Mouse (Mus musculus) G1E (cell line): Measurements from ENCODE around the gene Olfr279. TPM values are rescaled to one million over a fixed set of nuclear protein-coding genes. Genes with fewer than 3 reads are reported as not detected.

ENCODE experiments used
- ATAC-seq: 2 replicates; pipeline ENCODE4 v1.8.0; 2016; ENCODE audit warnings: mild to moderate bottlenecking; ENCODE audit not compliant: insufficient number of reproducible peaks, poor library complexity, low FRiP score, severe bottlenecking; ENCODE audit errors: extremely low read depth
- DNase-seq: peaks from one replicate; pipeline ENCODE4 v3.0.0; 2012; ENCODE audit warnings: low spot score
- H3K27me3 ChIP-seq: 2 replicates; pipeline ENCODE4 v1.6.1; 2012; ENCODE audit warnings: mild to moderate bottlenecking, low read length, inconsistent platforms; ENCODE audit not compliant: insufficient read depth
- H3K36me3 ChIP-seq: replicated peaks from 2 replicates; pipeline ENCODE3; 2012; ENCODE audit warnings: mild to moderate bottlenecking, inconsistent platforms
- H3K4me1 ChIP-seq: 2 replicates; pipeline ENCODE4 v1.6.1; 2012; ENCODE audit warnings: low read depth, low read length, inconsistent platforms, mixed read lengths; ENCODE audit not compliant: insufficient read depth
- H3K4me3 ChIP-seq: 2 replicates; pipeline ENCODE4 v1.5.1; 2012; ENCODE audit warnings: low read depth, mild to moderate bottlenecking, inconsistent platforms, low read length, moderate library complexity, mixed read lengths
- H3K9me3 ChIP-seq: replicated peaks from 2 replicates; pipeline ENCODE4 v1.6.1; 2012; ENCODE audit warnings: inconsistent platforms
- CTCF ChIP-seq: IDR thresholded peaks from 2 replicates; pipeline ENCODE4 v1.5.1; 2012; ENCODE audit warnings: low read depth, low read length, inconsistent platforms, mixed read lengths
- GATA1 ChIP-seq: IDR thresholded peaks from 2 replicates; pipeline ENCODE4 v1.6.1; 2012; ENCODE audit warnings: borderline replicate concordance, low read length, inconsistent platforms, mixed read lengths
- GATA2 ChIP-seq: IDR thresholded peaks from 2 replicates; pipeline ENCODE4 v1.6.1; 2012; ENCODE audit warnings: low read depth, low read length, inconsistent platforms, borderline replicate concordance
- POLR2AphosphoS5 ChIP-seq: IDR thresholded peaks from 2 replicates; pipeline ENCODE4 v1.6.1; 2012; ENCODE audit warnings: low read depth, low read length, inconsistent platforms; ENCODE audit not compliant: insufficient replicate concordance
- TAL1 ChIP-seq: conservative IDR thresholded peaks from 2 replicates; pipeline ENCODE4 v1.6.1; 2012; ENCODE audit warnings: low read depth, low read length, inconsistent platforms, mixed read lengths
- polyA plus RNA-seq: library from polyadenylated mRNA; stranded (reverse); fragments of >175 nt; gene quantifications from 2 replicates; pipeline ENCODE4 v1.2.3, GENCODE M21; 2012
- total RNA-seq, 2 experiments: library from RNA; stranded (forward) in 1 of 2; stranded (reverse) in 1 of 2; fragments of 200-1000 nt in 1 of 2; fragments of >200 nt in 1 of 2; fragmentation: Nextera tagmentation in 1 of 2; gene quantifications; 2 replicates each; pipeline ENCODE4 v1.2.3; 2014 to 2017

The Olfr279 gene
- total and polyA plus RNA-seq, 3 experiments, result 0.11 TPM; not detected in 2

GRCm38 (mm10) chr15:98543341-98543740 lies 51.1 kb downstream of the Olfr279 start:
- Histone ChIP-seq H3K4me3 (no peak overlapping the region), H3K4me1 (peaks cover 30% of the 10 kb centered on the region), H3K36me3 (peaks cover 97% of the 10 kb centered on the region), H3K27me3 (no peaks in the 10 kb centered on the region), H3K9me3 (no peaks in the 10 kb centered on the region)
- TF ChIP-seq CTCF (no peak), GATA2 (no peak), GATA1 (no peak), POLR2AphosphoS5 (no peak), TAL1 (no peak)
- ATAC-seq (no peak), DNase-seq (no peak)

DNA sequence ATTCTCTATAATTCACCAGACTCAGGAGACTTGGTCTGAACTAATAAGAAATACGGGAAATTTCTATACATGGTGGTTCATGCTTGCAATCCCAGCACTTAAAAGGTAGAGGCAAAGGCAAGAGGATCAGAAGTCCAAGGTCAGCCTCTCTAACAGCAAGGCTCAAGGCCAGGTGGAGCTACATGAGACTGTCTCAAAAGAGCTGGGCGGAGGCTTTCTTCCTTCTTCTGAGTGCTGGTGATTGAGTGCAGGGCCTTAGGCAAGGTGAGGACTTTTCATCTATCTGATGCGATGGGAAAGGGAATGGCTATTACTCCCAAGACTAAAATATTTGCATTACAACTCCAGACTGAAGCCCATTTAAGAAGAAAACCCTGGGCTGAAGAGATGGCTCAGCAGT lies 52.9 kb downstream of the Olfr279 start:
- no peaks in the 10 kb centered on the region for H3K9me3 ChIP-seq
- H3K4me3 ChIP-seq, result no peak overlapping the region
- DNase-seq, result no peak
- ATAC-seq, result no peak
- no peaks in the 10 kb centered on the region for H3K27me3 ChIP-seq
- TF ChIP-seq TAL1 (no peak), GATA2 (no peak), POLR2AphosphoS5 (no peak), CTCF (no peak), GATA1 (no peak)
- H3K4me1 ChIP-seq, result peaks cover 30% of the 10 kb centered on the region
- peaks cover 96% of the 10 kb centered on the region for H3K36me3 ChIP-seq

- DNase-seq (no peak), ATAC-seq (no peak)
- TF ChIP-seq POLR2AphosphoS5 (no peak), TAL1 (no peak), CTCF (no peak), GATA2 (no peak), GATA1 (no peak)
- Histone ChIP-seq H3K4me1 (peaks cover 25% of the 10 kb centered on the region), H3K4me3 (no peak overlapping the region), H3K9me3 (no peaks in the 10 kb centered on the region), H3K36me3 (peaks cover 96% of the 10 kb centered on the region), H3K27me3 (no peaks in the 10 kb centered on the region)
Measured at GRCm38 (mm10) chr15:98546843-98547242, 54.6 kb downstream of the Olfr279 start.

Other genes with a start within 250 kb of the Olfr279 start
- gene H1fnt, start 235.1 kb upstream of the Olfr279 start, total RNA-seq (2014; fragmentation: Nextera tagmentation), result not detected in 2 replicates
- gene H1fnt, start 235.1 kb upstream of the Olfr279 start, total RNA-seq (2017), result not detected in 2 replicates
- gene H1fnt, start 235.1 kb upstream of the Olfr279 start, polyA plus RNA-seq, result not detected in 2 replicates
- not detected in 2 replicates for gene Zfp641, start 196.2 kb upstream of the Olfr279 start, total RNA-seq (2014; fragmentation: Nextera tagmentation)
- 0.05 TPM in 1 of 2 replicates, not detected in the other for gene Zfp641, start 196.2 kb upstream of the Olfr279 start, total RNA-seq (2017)
- not detected in 2 replicates for gene Zfp641, start 196.2 kb upstream of the Olfr279 start, polyA plus RNA-seq
- gene Olfr285, start 175.0 kb upstream of the Olfr279 start, total RNA-seq (2014; fragmentation: Nextera tagmentation), result not detected in 2 replicates
- 0.05 and 0.06 TPM in 2 replicates for gene Olfr285, start 175.0 kb upstream of the Olfr279 start, total RNA-seq (2017)
- not detected in 2 replicates for gene Olfr285, start 175.0 kb upstream of the Olfr279 start, polyA plus RNA-seq
- not detected in 2 replicates for gene Olfr284, start 151.4 kb upstream of the Olfr279 start, total RNA-seq (2014; fragmentation: Nextera tagmentation)
- not detected in 2 replicates for gene Olfr284, start 151.4 kb upstream of the Olfr279 start, total RNA-seq (2017)
- gene Olfr284, start 151.4 kb upstream of the Olfr279 start, polyA plus RNA-seq, result not detected in 2 replicates
- not detected in 2 replicates for gene Olfr283, start 111.5 kb upstream of the Olfr279 start, total RNA-seq (2014; fragmentation: Nextera tagmentation)
- gene Olfr283, start 111.5 kb upstream of the Olfr279 start, total RNA-seq (2017), result not detected in 2 replicates
- not detected in 2 replicates for gene Olfr283, start 111.5 kb upstream of the Olfr279 start, polyA plus RNA-seq
- gene Olfr282, start 61.2 kb upstream of the Olfr279 start, total RNA-seq (2014; fragmentation: Nextera tagmentation), result not detected in 2 replicates
- gene Olfr282, start 61.2 kb upstream of the Olfr279 start, total RNA-seq (2017), result 0.12 TPM in 1 of 2 replicates, not detected in the other
- gene Olfr282, start 61.2 kb upstream of the Olfr279 start, polyA plus RNA-seq, result not detected in 2 replicates
- gene Olfr281, start 39.8 kb upstream of the Olfr279 start, total RNA-seq (2014; fragmentation: Nextera tagmentation), result not detected in 2 replicates
- gene Olfr281, start 39.8 kb upstream of the Olfr279 start, total RNA-seq (2017), result 0.11 and 0.17 TPM in 2 replicates
- gene Olfr281, start 39.8 kb upstream of the Olfr279 start, polyA plus RNA-seq, result not detected in 2 replicates
- gene OR5BS1P, start 22.5 kb upstream of the Olfr279 start, total RNA-seq (2014; fragmentation: Nextera tagmentation), result not detected in 2 replicates
- 0.06 and 0.11 TPM in 2 replicates for gene OR5BS1P, start 22.5 kb upstream of the Olfr279 start, total RNA-seq (2017)
- not detected in 2 replicates for gene OR5BS1P, start 22.5 kb upstream of the Olfr279 start, polyA plus RNA-seq
- gene Lalba, start 9.7 kb upstream of the Olfr279 start, total RNA-seq (2014; fragmentation: Nextera tagmentation), result not detected in 2 replicates
- gene Lalba, start 9.7 kb upstream of the Olfr279 start, total RNA-seq (2017), result not detected in 2 replicates
- gene Lalba, start 9.7 kb upstream of the Olfr279 start, polyA plus RNA-seq, result not detected in 2 replicates
- 26.9 and 39.8 TPM in 2 replicates for gene Kansl2, start 41.9 kb downstream of the Olfr279 start, total RNA-seq (2014; fragmentation: Nextera tagmentation)
- gene Kansl2, start 41.9 kb downstream of the Olfr279 start, total RNA-seq (2017), result 49.1 and 50.4 TPM in 2 replicates
- 44.3 and 52.5 TPM in 2 replicates for gene Kansl2, start 41.9 kb downstream of the Olfr279 start, polyA plus RNA-seq
- gene Ccnt1, start 78.5 kb downstream of the Olfr279 start, total RNA-seq (2014; fragmentation: Nextera tagmentation), result 76.1 and 84.6 TPM in 2 replicates
- gene Ccnt1, start 78.5 kb downstream of the Olfr279 start, total RNA-seq (2017), result 74.6 and 78.2 TPM in 2 replicates
- 5.7 and 6.4 TPM in 2 replicates for gene Ccnt1, start 78.5 kb downstream of the Olfr279 start, polyA plus RNA-seq
- not detected in 2 replicates for gene 4930415O20Rik, start 78.6 kb downstream of the Olfr279 start, total RNA-seq (2014; fragmentation: Nextera tagmentation)
- gene 4930415O20Rik, start 78.6 kb downstream of the Olfr279 start, total RNA-seq (2017), result not detected in 2 replicates
- not detected in 2 replicates for gene 4930415O20Rik, start 78.6 kb downstream of the Olfr279 start, polyA plus RNA-seq
- 5.0 TPM in 1 of 2 replicates, not detected in the other for gene Adcy6, start 117.7 kb downstream of the Olfr279 start, total RNA-seq (2014; fragmentation: Nextera tagmentation)
- 0.22 TPM in 1 of 2 replicates, not detected in the other for gene Adcy6, start 117.7 kb downstream of the Olfr279 start, total RNA-seq (2017)
- not detected in 2 replicates for gene Adcy6, start 117.7 kb downstream of the Olfr279 start, polyA plus RNA-seq
- 0.29 TPM in 1 of 2 replicates, not detected in the other for gene Cacnb3, start 138.4 kb downstream of the Olfr279 start, total RNA-seq (2014; fragmentation: Nextera tagmentation)
- gene Cacnb3, start 138.4 kb downstream of the Olfr279 start, total RNA-seq (2017), result 0.12 and 0.22 TPM in 2 replicates
- 0.14 and 0.22 TPM in 2 replicates for gene Cacnb3, start 138.4 kb downstream of the Olfr279 start, polyA plus RNA-seq
- gene Ddx23, start 170.5 kb downstream of the Olfr279 start, total RNA-seq (2014; fragmentation: Nextera tagmentation), result 61.4 and 66.6 TPM in 2 replicates
- 101 and 154 TPM in 2 replicates for gene Ddx23, start 170.5 kb downstream of the Olfr279 start, total RNA-seq (2017)
- gene Ddx23, start 170.5 kb downstream of the Olfr279 start, polyA plus RNA-seq, result 100 and 112 TPM in 2 replicates
- 3.2 and 3.3 TPM in 2 replicates for gene Rnd1, start 185.1 kb downstream of the Olfr279 start, total RNA-seq (2014; fragmentation: Nextera tagmentation)
- 1.2 and 1.5 TPM in 2 replicates for gene Rnd1, start 185.1 kb downstream of the Olfr279 start, total RNA-seq (2017)
- gene Rnd1, start 185.1 kb downstream of the Olfr279 start, polyA plus RNA-seq, result 1.0 and 1.1 TPM in 2 replicates
- 1.0 TPM in 1 of 2 replicates, not detected in the other for gene Ccdc65, start 215.8 kb downstream of the Olfr279 start, total RNA-seq (2014; fragmentation: Nextera tagmentation)
- gene Ccdc65, start 215.8 kb downstream of the Olfr279 start, total RNA-seq (2017), result 0.06 and 0.60 TPM in 2 replicates
- gene Ccdc65, start 215.8 kb downstream of the Olfr279 start, polyA plus RNA-seq, result not detected in 2 replicates
- 11.5 and 14.1 TPM in 2 replicates for gene Fkbp11, start 235.8 kb downstream of the Olfr279 start, total RNA-seq (2014; fragmentation: Nextera tagmentation)
- gene Fkbp11, start 235.8 kb downstream of the Olfr279 start, total RNA-seq (2017), result 6.2 and 6.7 TPM in 2 replicates
- 20.2 and 23.8 TPM in 2 replicates for gene Fkbp11, start 235.8 kb downstream of the Olfr279 start, polyA plus RNA-seq